Mouse (Mus musculus): Measurements from ENCODE around the gene Mdp1. TPM values are rescaled to one million over a fixed set of nuclear protein-coding genes. Genes with fewer than 3 reads are reported as not detected.

The Mdp1 gene
- polyA plus RNA-seq, 1 experiment from 2014 or later, result 63.7 TPM

DNA sequence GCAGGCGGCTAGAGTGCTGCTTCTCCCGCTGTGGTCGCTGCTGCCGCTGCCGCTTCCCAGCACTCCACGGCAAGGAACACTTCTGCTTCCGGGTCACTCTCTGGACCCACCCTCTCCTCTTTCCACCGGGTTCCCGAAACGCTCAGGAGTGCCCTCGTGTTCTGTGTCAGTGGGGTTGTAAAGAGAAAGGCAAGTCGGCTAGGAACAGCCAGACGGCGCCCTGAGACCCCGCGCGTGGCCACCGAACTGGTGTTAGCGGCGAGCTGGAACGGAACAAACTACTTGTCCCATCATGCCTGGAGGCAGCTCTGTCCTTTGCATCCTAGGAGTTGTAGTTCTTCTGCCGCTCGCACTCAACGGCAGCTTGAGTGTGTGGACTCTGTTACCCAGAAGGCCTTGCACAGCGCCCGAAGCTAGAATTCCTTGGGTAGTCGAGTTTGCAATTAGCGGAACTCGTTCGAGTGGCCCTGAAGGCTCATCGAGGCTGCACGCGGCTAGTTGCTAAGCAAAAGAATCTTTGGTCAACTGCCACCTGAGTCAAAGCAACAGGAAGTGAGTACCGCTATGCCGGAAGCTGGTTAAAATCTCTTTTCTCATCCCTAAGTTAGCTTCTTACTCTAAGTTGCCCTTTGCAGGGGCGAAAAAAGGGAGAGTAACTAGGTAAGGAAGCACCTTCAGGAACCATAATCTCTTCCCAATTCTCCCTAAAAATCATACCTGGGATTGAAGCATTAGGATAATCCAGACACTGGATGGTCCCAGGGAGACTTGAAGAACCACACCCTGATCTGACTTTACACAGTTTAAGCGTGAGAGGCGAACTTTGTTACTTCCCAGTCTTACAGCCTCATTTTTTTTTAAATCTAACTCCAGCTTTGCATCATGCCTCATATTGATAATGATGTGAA, 11.8 kb upstream of the Mdp1 start, which contains the start of the genes Gmpr2 and Nedd8:
Gmpr2 (plus strand) TSS at position 109 of the 908 bp plus-strand sequence.
Nedd8 (minus strand) TSS at position 292 of the 908 bp plus-strand sequence.
- no peaks in the 10 kb centered on the region for H3K9me3 ChIP-seq (replicated peaks)
- H3K4me1 ChIP-seq, result peaks cover 20% of the 10 kb centered on the region
- WGBS, result under 1% methylated on average over 38 of the region's 38 CpGs
- peak within 1 kb of the TSS; percentile 91 for H3K4me2 ChIP-seq (replicated peaks)
- peak within 1 kb of the TSS; percentile 90 for H3K27ac ChIP-seq
- ATAC-seq (ENCODE audit: low FRiP score), result peak; percentile 98
- H3K36me3 ChIP-seq, result peaks cover 26% of the 10 kb centered on the region
- H3K4me3 ChIP-seq, result peak within 1 kb of the TSS; percentile 78
- no peaks in the 10 kb centered on the region for H3K27me3 ChIP-seq
- H3K9ac ChIP-seq, result peak within 1 kb of the TSS; percentile 73

- WGBS, result under 1% methylated on average over 12 of the region's 12 CpGs
- peak; percentile 71 for ATAC-seq (ENCODE audit: low FRiP score)
Observed at GRCm38 (mm10) chr14:55671486-55671832, 11.2 kb upstream of the Mdp1 start.

GRCm38 (mm10) chr14:55660636-55661035, 328 bp upstream of the Mdp1 start:
- Histone ChIP-seq H3K9me3 (replicated peaks) (no peaks in the 10 kb centered on the region), H3K4me2 (replicated peaks) (peak overlapping the region; percentile 51; the same call in 1 of the 2 replicates), H3K36me3 (peaks cover 34% of the 10 kb centered on the region), H3K9ac (no peak overlapping the region), H3K4me1 (peaks cover 3% of the 10 kb centered on the region), H3K27ac (no peak overlapping the region), H3K27me3 (no peaks in the 10 kb centered on the region), H3K4me3 (peak overlapping the region; percentile 53)
- ATAC-seq (ENCODE audit: low FRiP score), result peak; percentile 17; the same call in 1 of the 2 replicates
- WGBS, result 42% methylated on average over 2 of the region's 2 CpGs

More at GRCm38 (mm10) chr14:55671486-55671832, 11.2 kb upstream of the Mdp1 start:
- Histone ChIP-seq H3K4me3 (peak overlapping the region; percentile 78), H3K4me2 (replicated peaks) (peak overlapping the region; percentile 91), H3K27me3 (no peaks in the 10 kb centered on the region), H3K9me3 (replicated peaks) (no peaks in the 10 kb centered on the region), H3K9ac (peak overlapping the region; percentile 73), H3K27ac (peak overlapping the region; percentile 90), H3K36me3 (peaks cover 20% of the 10 kb centered on the region), H3K4me1 (peaks cover 20% of the 10 kb centered on the region)

GRCm38 (mm10) chr14:55658011-55658410, 2.3 kb downstream of the Mdp1 start:
- Histone ChIP-seq H3K27ac (no peak overlapping the region), H3K36me3 (peaks cover 24% of the 10 kb centered on the region), H3K4me3 (no peak overlapping the region), H3K9ac (no peak overlapping the region), H3K27me3 (no peaks in the 10 kb centered on the region), H3K4me1 (peaks cover 3% of the 10 kb centered on the region), H3K9me3 (replicated peaks) (no peaks in the 10 kb centered on the region), H3K4me2 (replicated peaks) (no peak overlapping the region)
- no peak for ATAC-seq (ENCODE audit: low FRiP score)
- 95% methylated on average over 5 of the region's 5 CpGs for WGBS

GRCm38 (mm10) chr14:55656935-55657334, 3.4 kb downstream of the Mdp1 start:
- no peak overlapping the region for H3K4me2 ChIP-seq (replicated peaks)
- ATAC-seq (ENCODE audit: low FRiP score), result no peak
- H3K36me3 ChIP-seq, result peaks cover 16% of the 10 kb centered on the region
- WGBS, result 85% methylated on average over 3 of the region's 3 CpGs
- H3K9ac ChIP-seq, result no peak overlapping the region
- no peak overlapping the region for H3K27ac ChIP-seq
- H3K27me3 ChIP-seq, result no peaks in the 10 kb centered on the region
- H3K9me3 ChIP-seq (replicated peaks), result no peaks in the 10 kb centered on the region
- no peak overlapping the region for H3K4me3 ChIP-seq
- peaks cover 3% of the 10 kb centered on the region for H3K4me1 ChIP-seq

GRCm38 (mm10) chr14:55651528-55651927, 8.8 kb downstream of the Mdp1 start:
- no peaks in the 10 kb centered on the region for H3K27me3 ChIP-seq
- WGBS, result 83% methylated on average over 7 of the region's 7 CpGs
- no peak overlapping the region for H3K27ac ChIP-seq
- no peaks in the 10 kb centered on the region for H3K9me3 ChIP-seq (replicated peaks)
- no peak overlapping the region for H3K9ac ChIP-seq
- ATAC-seq (ENCODE audit: low FRiP score), result no peak
- no peak overlapping the region for H3K4me3 ChIP-seq
- H3K36me3 ChIP-seq, result peaks cover 4% of the 10 kb centered on the region
- no peaks in the 10 kb centered on the region for H3K4me1 ChIP-seq
- no peak overlapping the region for H3K4me2 ChIP-seq (replicated peaks)

DNA sequence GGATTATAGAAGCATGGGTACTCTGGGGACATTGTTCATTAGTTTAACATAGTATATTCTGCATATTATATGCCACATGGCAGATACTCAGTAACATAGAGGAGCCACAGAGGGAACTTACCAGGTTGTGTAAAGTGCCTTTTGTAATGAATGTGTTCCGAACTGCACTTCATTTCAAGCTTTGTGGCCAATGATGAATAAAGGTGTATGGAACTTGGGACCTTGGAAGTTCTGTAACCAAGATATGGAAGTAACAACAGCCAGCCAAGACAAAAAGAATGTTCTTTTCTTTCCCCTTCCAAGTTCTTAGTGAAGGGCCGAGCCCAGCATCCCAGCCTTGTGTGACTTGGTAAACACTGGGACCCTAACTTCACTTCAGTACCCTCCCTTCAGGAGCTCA, 10.4 kb downstream of the Mdp1 start, which contains the start of gene Tssk4:
Tssk4 (plus strand) TSS at position 301 of the 400 bp plus-strand sequence.
- no peak within 1 kb of the TSS for H3K27ac ChIP-seq
- no peaks in the 10 kb centered on the region for H3K27me3 ChIP-seq
- no peak for ATAC-seq (ENCODE audit: low FRiP score)
- peaks cover 9% of the 10 kb centered on the region for H3K36me3 ChIP-seq
- H3K4me3 ChIP-seq, result no peak within 1 kb of the TSS
- no peaks in the 10 kb centered on the region for H3K9me3 ChIP-seq (replicated peaks)
- H3K4me1 ChIP-seq, result peaks cover 2% of the 10 kb centered on the region
- 89% methylated on average over 2 of the region's 2 CpGs for WGBS
- H3K4me2 ChIP-seq (replicated peaks), result no peak within 1 kb of the TSS
- H3K9ac ChIP-seq, result no peak within 1 kb of the TSS

DNA sequence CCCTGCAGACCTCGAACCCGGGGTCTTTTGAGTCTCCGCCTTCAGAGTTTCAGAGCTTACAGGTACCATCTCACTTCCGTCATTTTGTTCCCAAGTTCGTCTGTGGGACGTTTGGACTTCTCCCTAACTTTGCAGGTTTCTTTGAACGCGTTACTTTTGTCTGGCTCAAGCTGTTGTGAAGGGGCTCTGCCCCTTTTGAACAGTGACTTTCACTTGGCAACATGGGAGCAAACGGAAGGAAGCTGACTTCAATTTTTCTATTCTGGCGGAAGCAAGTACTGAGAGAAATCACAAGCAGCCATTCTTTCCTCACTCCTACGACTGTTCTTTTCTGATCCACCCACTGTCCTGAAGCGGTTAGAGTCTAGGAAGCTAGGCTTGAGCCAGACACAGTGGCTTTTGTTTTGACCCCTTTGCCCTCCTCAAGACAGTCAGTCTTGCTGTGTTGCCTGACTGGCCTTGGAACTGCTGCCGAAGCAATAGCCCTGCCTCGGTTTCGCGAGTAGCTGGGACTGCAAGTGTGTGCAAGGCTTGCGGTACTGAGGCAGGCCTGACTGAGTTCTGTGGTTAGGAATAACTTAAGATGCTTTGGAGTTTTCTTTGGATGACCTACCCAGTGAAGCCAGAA, 15.9 kb downstream of the Mdp1 start:
- Histone ChIP-seq H3K9ac (peak overlapping the region; percentile 97), H3K27me3 (no peaks in the 10 kb centered on the region), H3K36me3 (peaks cover 29% of the 10 kb centered on the region), H3K27ac (no peak overlapping the region), H3K4me2 (replicated peaks) (peak overlapping the region; percentile 88), H3K4me1 (peaks cover 19% of the 10 kb centered on the region), H3K4me3 (peak overlapping the region; percentile 93), H3K9me3 (replicated peaks) (no peaks in the 10 kb centered on the region)
- ATAC-seq (ENCODE audit: low FRiP score), result no peak
- WGBS, result 28% methylated on average over 17 of the region's 17 CpGs

- WGBS, result under 1% methylated on average over 88 of the region's 89 CpGs
- Histone ChIP-seq H3K27me3 (no peaks in the 10 kb centered on the region), H3K4me2 (replicated peaks) (peak within 1 kb of the TSS; percentile 88)
Observed at GRCm38 (mm10) chr14:55643060-55643907, 17.0 kb downstream of the Mdp1 start, which contains the start of gene Tm9sf1. Gene Tm9sf1, minus strand, starts transcription at chr14:55643806.

GRCm38 (mm10) chr14:55642679-55643059, 17.6 kb downstream of the Mdp1 start:
- ATAC-seq (ENCODE audit: low FRiP score), result peak; percentile 40
- H3K9ac ChIP-seq, result peak overlapping the region; percentile 97
- H3K36me3 ChIP-seq, result peaks cover 46% of the 10 kb centered on the region
- H3K27ac ChIP-seq, result peak overlapping the region; percentile 96
- peak overlapping the region; percentile 88 for H3K4me2 ChIP-seq (replicated peaks)
- peak overlapping the region; percentile 93 for H3K4me3 ChIP-seq
- peaks cover 19% of the 10 kb centered on the region for H3K4me1 ChIP-seq
- H3K27me3 ChIP-seq, result no peaks in the 10 kb centered on the region
- 23% methylated on average over 8 of the region's 8 CpGs for WGBS
- no peaks in the 10 kb centered on the region for H3K9me3 ChIP-seq (replicated peaks)

More at GRCm38 (mm10) chr14:55643060-55643907, 17.0 kb downstream of the Mdp1 start, which contains the start of gene Tm9sf1:
- Histone ChIP-seq H3K9me3 (replicated peaks) (no peaks in the 10 kb centered on the region), H3K4me1 (peaks cover 19% of the 10 kb centered on the region), H3K27ac (peak within 1 kb of the TSS; percentile 96), H3K36me3 (peaks cover 40% of the 10 kb centered on the region), H3K9ac (peak within 1 kb of the TSS; percentile 97), H3K4me3 (peak within 1 kb of the TSS; percentile 93)
- ATAC-seq (ENCODE audit: low FRiP score), result peak; percentile 91

GRCm38 (mm10) chr14:55641291-55641690, 19.0 kb downstream of the Mdp1 start:
- H3K9ac ChIP-seq, result no peak overlapping the region
- no peak overlapping the region for H3K4me3 ChIP-seq
- H3K4me1 ChIP-seq, result peaks cover 20% of the 10 kb centered on the region
- no peak overlapping the region for H3K4me2 ChIP-seq (replicated peaks)
- H3K27me3 ChIP-seq, result no peaks in the 10 kb centered on the region
- peaks cover 54% of the 10 kb centered on the region for H3K36me3 ChIP-seq
- ATAC-seq (ENCODE audit: low FRiP score), result no peak
- WGBS, result 96% methylated on average over 13 of the region's 13 CpGs
- H3K9me3 ChIP-seq (replicated peaks), result no peaks in the 10 kb centered on the region
- H3K27ac ChIP-seq, result no peak overlapping the region

Data from hindbrain, embryonic 12.5 days (tissue).